11 mouse cellular contexts compared by ENCODE assay signal in the genomic region with DNA sequence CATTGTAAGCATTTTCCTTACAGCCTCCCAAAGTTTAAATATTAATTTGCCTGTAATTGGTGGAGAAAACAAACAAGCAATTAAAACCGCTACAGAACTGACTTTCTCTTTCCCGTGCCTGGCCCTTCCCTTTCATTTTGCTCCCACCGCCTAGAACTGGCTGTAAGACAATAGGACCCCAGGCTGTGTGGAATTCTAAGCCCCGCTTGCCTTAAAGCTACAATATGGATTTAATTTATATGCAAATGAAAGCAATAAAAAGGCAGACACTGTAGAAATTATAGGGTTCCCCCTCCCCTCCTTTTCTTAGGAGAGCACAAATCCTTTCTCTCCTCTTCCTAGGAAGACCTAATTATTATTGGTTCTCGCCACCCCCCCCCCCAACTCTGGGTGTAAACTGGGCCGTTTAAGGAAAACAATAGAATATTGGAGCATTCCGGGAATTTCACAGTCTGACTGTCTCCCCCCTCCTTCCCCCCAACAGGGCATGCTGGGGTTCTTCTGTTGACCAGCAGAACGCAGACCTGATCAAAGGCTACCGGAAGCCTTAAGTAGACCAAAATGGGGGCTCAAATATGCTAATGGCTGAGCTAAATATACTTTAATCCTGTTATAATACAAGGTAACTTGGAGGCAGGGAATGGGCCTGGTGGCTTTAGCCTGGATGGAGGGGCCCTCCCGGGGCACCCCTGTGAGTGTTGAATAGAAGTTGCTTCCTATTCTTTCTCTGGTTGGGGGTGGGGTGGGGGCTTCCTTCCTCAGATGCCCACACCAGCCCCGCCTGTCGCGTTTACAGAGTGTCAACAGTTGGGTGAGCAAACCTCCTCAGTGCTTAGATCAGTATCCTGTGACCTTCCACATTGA. TPM values are rescaled to one million over a fixed set of nuclear protein-coding genes. Genes with fewer than 3 reads are reported as not detected.
DNase-seq lines count a peak whose midpoint lies in the region; ATAC-seq and TF ChIP-seq lines count a peak whose summit lies in the region.
"Had no signal": no experiment of that assay in that cellular context is flagged by ENCODE, and none has a peak within 500 bp of the region (broad histone marks: within the 10 kb centered on the region; RNA-seq: fewer than 3 reads in every experiment).

No protein-coding gene starts in this region.

- H3K36me3 ChIP-seq in intestine, postnatal 0 days (ENCODE audit: control insufficient read depth, insufficient read depth): no peaks in the 10 kb centered on the region

- H3K4me2 ChIP-seq in intestine, postnatal 0 days (replicated peaks; ENCODE audit: low read depth): peak overlapping the region; percentile 30; the same call in 1 of the 2 replicates

- no peak for TF ChIP-seq CTCF in gastrocnemius, adult 2 months (IDR thresholded peaks at IDR 0.05)
- TF ChIP-seq CTCF in intestine, postnatal 0 days (IDR thresholded peaks at IDR 0.05; ENCODE audit: low read depth): no peak

- DNase-seq in gastrocnemius, adult 2 months: no peak
- no peak for DNase-seq in gastrocnemius, postnatal 10 days
- DNase-seq in lung, postnatal 10 days: peak; percentile 8
- DNase-seq in lung, postnatal 36 days: no peak
- peak; percentile 47 for DNase-seq in retina, embryonic 14.5 days (ENCODE audit: low spot score)
- no peak for DNase-seq in ovary, postnatal 10 days (ENCODE audit: low spot score)
- DNase-seq in thymus, adult 18-20 months: no peak
- DNase-seq: cerebellum, adult 11-12 months had no signal

- H3K4me3 ChIP-seq in gastrocnemius, adult 2 months: no peak overlapping the region; the same call in 1 of the 2 replicates
- no peak overlapping the region for H3K4me3 ChIP-seq in intestine, postnatal 0 days (ENCODE audit: low read depth, low read length)

- H3K4me1 ChIP-seq in intestine, postnatal 0 days (replicated peaks; ENCODE audit: control insufficient read depth, insufficient read depth, low read length): no peaks in the 10 kb centered on the region

- 20% methylated on average over 13 of the region's 13 CpGs for WGBS in intestine, postnatal 0 days

- no peak overlapping the region for H3K9ac ChIP-seq in intestine, postnatal 0 days (ENCODE audit: low read depth, low read length)

- H3K27ac ChIP-seq in gastrocnemius, adult 2 months: peak overlapping the region; percentile 24
- no peak overlapping the region for H3K27ac ChIP-seq in intestine, postnatal 0 days (ENCODE audit: low read depth, low read length)

- intact Hi-C loops in gastrocnemius, adult 2 months (cut with DNase I): loop anchor here (5.0 kb wide), 1 partner anchor 37 kb away; no protein-coding TSS in a partner anchor

- no peak for ATAC-seq in intestine, postnatal 0 days

- H3K9me3 ChIP-seq in intestine, postnatal 0 days (ENCODE audit: control insufficient read depth): no peaks in the 10 kb centered on the region

- H3K27me3 ChIP-seq in intestine, postnatal 0 days (replicated peaks; ENCODE audit: control insufficient read depth, insufficient read depth, low read length): no peaks in the 10 kb centered on the region

RNA-seq across cellular contexts. Expression of a gene that starts 41.9 kb away (rescaled TPM):
- 10 to 100 TPM in 1 of 2 experiments, 1 to 10 TPM in 1; 7.0 to 10.2 TPM for total RNA-seq in gastrocnemius, adult 2 months (2021)
- total RNA-seq in gastrocnemius, postnatal 10 days (2021): 1 to 10 TPM; 7.3 to 9.2 TPM
- polyA plus RNA-seq in intestine, postnatal 0 days (2015; fragmentation: Nextera tagmentation; extraction: Ambion mirVana): not detected in 2 replicates
- total RNA-seq: left cerebral cortex, postnatal 10 days; megakaryocyte, adult 5-6 weeks had no signal

Comparison
In these comparisons a context has a peak if more than half of its experiments do, and no peak if none do; other contexts are left out.
1. DNase-seq: peak in lung, postnatal 10 days (single experiment) and retina, embryonic 14.5 days (single experiment); none in gastrocnemius, adult 2 months (single experiment), gastrocnemius, postnatal 10 days (single experiment), lung, postnatal 36 days (single experiment), ovary, postnatal 10 days (single experiment) and thymus, adult 18-20 months (0 of 2).